Mouse (Mus musculus) spleen, adult 2 months (tissue): ENCODE data around the gene Gtf2f2.

ENCODE experiments used
- CTCF ChIP-seq: fragments of 200-500 bp; IDR thresholded peaks from 2 replicates; pipeline ENCODE4 v1.5.1; 2011; ENCODE audit warnings: mild to moderate bottlenecking, inconsistent platforms; ENCODE audit not compliant: insufficient read depth, insufficient read length, insufficient replicate concordance; ENCODE audit errors: extremely low read depth
- POLR2A ChIP-seq: fragments of 200-500 bp; IDR thresholded peaks from 2 replicates; pipeline ENCODE4 v1.6.1; 2011; ENCODE audit warnings: low read depth, low read length, inconsistent platforms

DNA sequence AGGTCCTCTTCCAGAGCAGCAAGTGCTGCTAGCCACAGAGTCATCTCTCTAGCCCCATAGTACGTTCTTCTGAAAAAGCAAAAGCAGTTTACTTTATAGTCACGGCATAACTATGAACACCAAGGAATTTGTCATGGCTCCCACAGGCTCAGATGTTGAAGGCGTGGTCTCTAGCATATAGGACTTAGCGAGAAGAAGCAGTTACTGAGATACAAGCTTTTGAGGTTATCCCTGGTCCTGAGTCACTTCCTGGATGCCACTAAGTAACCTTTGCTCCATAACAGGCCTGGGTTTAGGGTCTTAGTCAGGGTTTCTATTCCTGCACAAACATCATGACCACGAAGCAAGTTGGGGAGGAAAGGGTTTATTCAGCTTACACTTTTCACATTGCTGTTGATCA, 158.6 kb downstream of the Gtf2f2 start:
- TF ChIP-seq CTCF: no peak
- TF ChIP-seq POLR2A: no peak
